Mouse (Mus musculus): ENCODE measurements around the gene Gpr183. TPM values are rescaled to one million over a fixed set of nuclear protein-coding genes. Genes with fewer than 3 reads are reported as not detected.
A peak's percentile ranks its signal among the peaks of the same experiment; 100 is the strongest.

Gpr183 gene
- polyA plus RNA-seq, 1 experiment from 2014 or later: 1.7 TPM

GRCm38 (mm10) chr14:121936356-121936755, 28.6 kb downstream of the Gpr183 start:
- no peak for ATAC-seq (ENCODE audit: low read depth)
- no peak overlapping the region for H3K9ac ChIP-seq (ENCODE audit: low read depth, low read length)
- no peaks in the 10 kb centered on the region for H3K27me3 ChIP-seq (ENCODE audit: control insufficient read depth, insufficient read depth, low read depth, low read length)
- no peaks in the 10 kb centered on the region for H3K9me3 ChIP-seq (replicated peaks; ENCODE audit: control insufficient read depth, low read length)
- H3K4me3 ChIP-seq (ENCODE audit: low read depth, low read length): no peak overlapping the region
- 69% methylated on average over 4 of the region's 4 CpGs for WGBS (ENCODE audit: insufficient replicate concordance)
- no peak overlapping the region for H3K27ac ChIP-seq (ENCODE audit: low read length)
- no peak overlapping the region for H3K4me2 ChIP-seq (ENCODE audit: low read depth, low read length)
- H3K36me3 ChIP-seq (ENCODE audit: control insufficient read depth, insufficient read depth): no peaks in the 10 kb centered on the region; the same call in 1 of the 2 replicates
- H3K4me1 ChIP-seq (ENCODE audit: control insufficient read depth, low read depth, low read length): no peaks in the 10 kb centered on the region; the same call in 1 of the 2 replicates

DNA sequence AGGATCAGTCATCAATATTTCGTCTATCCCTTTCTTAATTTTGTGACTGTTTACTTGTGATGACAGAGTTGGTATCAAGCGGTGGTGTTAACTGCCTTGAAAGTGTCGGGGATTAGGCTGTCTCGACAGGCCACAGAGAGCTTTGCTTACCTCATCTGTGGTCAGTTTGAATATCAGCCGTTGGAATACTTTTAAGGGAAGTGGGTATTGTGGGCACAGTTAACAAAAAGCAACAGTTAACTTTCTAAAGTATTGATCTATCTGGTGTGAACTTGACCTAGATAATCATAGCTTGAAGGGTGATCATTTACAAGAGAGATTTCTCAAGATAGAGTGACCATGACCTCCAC, 30.4 kb downstream of the Gpr183 start:
- peaks cover 1% of the 10 kb centered on the region for H3K4me1 ChIP-seq (ENCODE audit: control insufficient read depth, low read depth, low read length)
- WGBS (ENCODE audit: insufficient replicate concordance): 36% methylated on average over 5 of the region's 5 CpGs
- ATAC-seq (ENCODE audit: low read depth): no peak
- H3K9me3 ChIP-seq (replicated peaks; ENCODE audit: control insufficient read depth, low read length): no peaks in the 10 kb centered on the region
- H3K36me3 ChIP-seq (ENCODE audit: control insufficient read depth, insufficient read depth): no peaks in the 10 kb centered on the region; the same call in 1 of the 2 replicates
- H3K4me2 ChIP-seq (ENCODE audit: low read depth, low read length): no peak overlapping the region
- H3K27ac ChIP-seq (ENCODE audit: low read length): no peak overlapping the region
- no peaks in the 10 kb centered on the region for H3K27me3 ChIP-seq (ENCODE audit: control insufficient read depth, insufficient read depth, low read depth, low read length)
- H3K4me3 ChIP-seq (ENCODE audit: low read depth, low read length): no peak overlapping the region
- H3K9ac ChIP-seq (ENCODE audit: low read depth, low read length): no peak overlapping the region

DNA sequence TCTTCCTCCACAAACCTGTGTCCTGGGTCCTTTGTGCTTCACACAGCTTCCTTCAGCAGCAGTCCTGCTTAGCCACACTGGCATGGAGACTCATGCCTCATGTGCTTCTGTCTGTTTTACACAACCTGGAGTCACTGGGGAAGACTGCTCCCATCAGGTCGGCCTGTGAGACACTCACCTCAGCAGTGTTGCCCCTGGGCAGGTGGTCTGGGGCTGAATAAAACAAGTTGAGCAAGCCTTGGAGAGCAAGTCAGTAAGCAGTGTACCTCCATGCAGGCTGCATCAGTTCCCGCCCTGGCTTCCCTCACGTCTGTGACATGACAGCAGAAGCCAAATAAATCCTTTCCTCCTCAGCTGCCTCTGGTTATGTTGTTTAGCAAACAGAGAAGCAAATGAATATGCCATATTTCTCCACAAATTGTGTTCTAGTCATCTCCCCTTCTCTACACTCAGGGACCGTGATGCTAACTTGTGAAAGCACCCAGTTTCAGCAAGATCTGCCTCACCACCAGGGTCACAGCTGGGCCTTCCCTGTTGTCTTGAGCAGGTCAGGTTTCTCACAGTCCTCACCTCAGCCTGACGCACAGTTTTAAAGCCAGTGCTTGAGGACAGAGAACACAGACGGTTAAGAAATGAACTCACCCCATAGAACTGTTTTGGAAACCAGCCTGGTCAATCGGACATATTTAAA, 30.9 kb downstream of the Gpr183 start:
- Histone ChIP-seq H3K4me1 (ENCODE audit: control insufficient read depth, low read depth, low read length) (peaks cover 7% of the 10 kb centered on the region), H3K4me3 (ENCODE audit: low read depth, low read length) (no peak overlapping the region), H3K27ac (ENCODE audit: low read length) (no peak overlapping the region), H3K9me3 (replicated peaks; ENCODE audit: control insufficient read depth, low read length) (no peaks in the 10 kb centered on the region), H3K9ac (ENCODE audit: low read depth, low read length) (no peak overlapping the region), H3K27me3 (ENCODE audit: control insufficient read depth, insufficient read depth, low read depth, low read length) (no peaks in the 10 kb centered on the region), H3K4me2 (ENCODE audit: low read depth, low read length) (no peak overlapping the region), H3K36me3 (ENCODE audit: control insufficient read depth, insufficient read depth) (no peaks in the 10 kb centered on the region; the same call in 1 of the 2 replicates)
- 69% methylated on average over 7 of the region's 7 CpGs for WGBS (ENCODE audit: insufficient replicate concordance)
- no peak for ATAC-seq (ENCODE audit: low read depth)

DNA sequence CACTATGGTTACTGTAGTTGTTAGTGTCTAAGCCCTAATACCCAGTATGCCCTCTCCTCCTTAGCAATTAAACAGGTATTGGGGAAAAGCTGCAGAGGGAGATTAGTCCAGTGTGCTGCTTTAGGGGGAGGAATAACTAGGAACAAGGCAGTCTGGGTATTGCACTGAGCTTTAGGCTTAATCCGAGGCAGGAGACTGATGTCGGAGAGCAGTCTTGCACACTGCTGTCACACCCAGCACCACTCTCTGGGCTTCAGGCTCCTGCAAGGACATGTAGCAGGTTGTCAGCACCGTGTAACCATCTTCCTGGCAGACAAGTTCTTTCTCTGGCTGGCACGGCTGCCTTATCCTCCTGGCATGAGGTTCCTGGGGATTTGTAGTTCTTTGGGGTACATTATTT, 32.8 kb downstream of the Gpr183 start:
- Histone ChIP-seq H3K27me3 (ENCODE audit: control insufficient read depth, insufficient read depth, low read depth, low read length) (no peaks in the 10 kb centered on the region), H3K36me3 (ENCODE audit: control insufficient read depth, insufficient read depth) (no peaks in the 10 kb centered on the region; the same call in 1 of the 2 replicates), H3K4me2 (ENCODE audit: low read depth, low read length) (no peak overlapping the region), H3K9ac (ENCODE audit: low read depth, low read length) (no peak overlapping the region), H3K27ac (ENCODE audit: low read length) (no peak overlapping the region), H3K4me1 (ENCODE audit: control insufficient read depth, low read depth, low read length) (peaks cover 13% of the 10 kb centered on the region), H3K4me3 (ENCODE audit: low read depth, low read length) (no peak overlapping the region), H3K9me3 (replicated peaks; ENCODE audit: control insufficient read depth, low read length) (no peaks in the 10 kb centered on the region)
- WGBS (ENCODE audit: insufficient replicate concordance): 77% methylated on average over 4 of the region's 4 CpGs
- ATAC-seq (ENCODE audit: low read depth): no peak

GRCm38 (mm10) chr14:121931594-121931993, 33.4 kb downstream of the Gpr183 start:
- H3K9me3 ChIP-seq (replicated peaks; ENCODE audit: control insufficient read depth, low read length): no peaks in the 10 kb centered on the region
- H3K4me1 ChIP-seq (ENCODE audit: control insufficient read depth, low read depth, low read length): peaks cover 13% of the 10 kb centered on the region
- ATAC-seq (ENCODE audit: low read depth): no peak
- no peak overlapping the region for H3K9ac ChIP-seq (ENCODE audit: low read depth, low read length)
- H3K36me3 ChIP-seq (ENCODE audit: control insufficient read depth, insufficient read depth): no peaks in the 10 kb centered on the region; the same call in 1 of the 2 replicates
- no peak overlapping the region for H3K4me3 ChIP-seq (ENCODE audit: low read depth, low read length)
- H3K4me2 ChIP-seq (ENCODE audit: low read depth, low read length): no peak overlapping the region
- no peak overlapping the region for H3K27ac ChIP-seq (ENCODE audit: low read length)
- WGBS (ENCODE audit: insufficient replicate concordance): 91% methylated on average over 3 of the region's 3 CpGs
- no peaks in the 10 kb centered on the region for H3K27me3 ChIP-seq (ENCODE audit: control insufficient read depth, insufficient read depth, low read depth, low read length)

GRCm38 (mm10) chr14:121930731-121931383, 34.1 kb downstream of the Gpr183 start:
- H3K4me3 ChIP-seq (ENCODE audit: low read depth, low read length): no peak overlapping the region
- H3K9me3 ChIP-seq (replicated peaks; ENCODE audit: control insufficient read depth, low read length): no peaks in the 10 kb centered on the region
- H3K9ac ChIP-seq (ENCODE audit: low read depth, low read length): no peak overlapping the region
- no peak for ATAC-seq (ENCODE audit: low read depth)
- 63% methylated on average over 7 of the region's 7 CpGs for WGBS (ENCODE audit: insufficient replicate concordance)
- no peaks in the 10 kb centered on the region; the same call in 1 of the 2 replicates for H3K36me3 ChIP-seq (ENCODE audit: control insufficient read depth, insufficient read depth)
- H3K4me2 ChIP-seq (ENCODE audit: low read depth, low read length): no peak overlapping the region
- no peak overlapping the region for H3K27ac ChIP-seq (ENCODE audit: low read length)
- no peaks in the 10 kb centered on the region for H3K27me3 ChIP-seq (ENCODE audit: control insufficient read depth, insufficient read depth, low read depth, low read length)
- H3K4me1 ChIP-seq (ENCODE audit: control insufficient read depth, low read depth, low read length): peaks cover 13% of the 10 kb centered on the region

DNA sequence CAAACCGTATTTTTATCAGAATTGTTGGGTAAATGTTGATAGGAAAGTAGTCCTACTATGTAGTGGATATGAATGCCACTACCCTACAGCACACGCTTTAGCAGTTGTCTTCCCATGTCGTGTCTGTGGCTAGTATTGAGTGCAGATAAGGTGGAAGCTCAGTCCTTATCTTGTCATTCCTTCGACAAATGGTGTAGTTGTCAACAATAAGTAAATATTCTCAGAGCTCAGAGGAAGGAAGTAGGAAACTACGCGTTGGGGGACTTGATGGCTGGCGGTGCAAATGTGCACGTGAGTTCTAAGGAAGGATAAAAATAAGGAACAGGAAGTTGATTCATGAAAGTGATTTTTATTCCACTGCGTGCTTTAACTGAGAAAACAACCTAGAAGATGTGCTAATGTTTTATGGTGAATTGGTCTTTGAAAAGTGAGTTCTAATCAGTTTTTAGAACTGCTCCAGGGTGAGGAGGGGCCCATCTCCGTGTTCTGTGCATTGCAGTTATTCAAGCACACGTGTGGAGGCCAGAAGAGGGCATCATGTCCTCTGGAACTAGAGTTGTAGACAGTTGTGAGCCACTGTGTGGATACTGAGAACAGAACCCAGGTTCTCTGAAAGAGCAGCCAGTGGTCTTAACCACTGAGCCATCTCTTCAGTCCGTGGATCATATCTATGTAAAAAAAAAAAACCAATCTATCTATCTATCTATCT, 35.6 kb downstream of the Gpr183 start:
- H3K9ac ChIP-seq (ENCODE audit: low read depth, low read length): no peak overlapping the region
- ATAC-seq (ENCODE audit: low read depth): peak; percentile 88
- no peaks in the 10 kb centered on the region for H3K36me3 ChIP-seq (ENCODE audit: control insufficient read depth, insufficient read depth)
- 0 out of 2 replicates have a peak overlapping the region, but pooled peaks have one; percentile 6 for H3K4me3 ChIP-seq (ENCODE audit: low read depth, low read length)
- H3K9me3 ChIP-seq (replicated peaks; ENCODE audit: control insufficient read depth, low read length): no peaks in the 10 kb centered on the region
- 17% methylated on average over 12 of the region's 12 CpGs for whole genome bisulfite sequencing (ENCODE audit: insufficient replicate concordance)
- peak overlapping the region; percentile 76 for H3K27ac ChIP-seq (ENCODE audit: low read length)
- no peaks in the 10 kb centered on the region for H3K27me3 ChIP-seq (ENCODE audit: control insufficient read depth, insufficient read depth, low read depth, low read length)
- peaks cover 13% of the 10 kb centered on the region for H3K4me1 ChIP-seq (ENCODE audit: control insufficient read depth, low read depth, low read length)
- H3K4me2 ChIP-seq (ENCODE audit: low read depth, low read length): peak overlapping the region; percentile 47

DNA sequence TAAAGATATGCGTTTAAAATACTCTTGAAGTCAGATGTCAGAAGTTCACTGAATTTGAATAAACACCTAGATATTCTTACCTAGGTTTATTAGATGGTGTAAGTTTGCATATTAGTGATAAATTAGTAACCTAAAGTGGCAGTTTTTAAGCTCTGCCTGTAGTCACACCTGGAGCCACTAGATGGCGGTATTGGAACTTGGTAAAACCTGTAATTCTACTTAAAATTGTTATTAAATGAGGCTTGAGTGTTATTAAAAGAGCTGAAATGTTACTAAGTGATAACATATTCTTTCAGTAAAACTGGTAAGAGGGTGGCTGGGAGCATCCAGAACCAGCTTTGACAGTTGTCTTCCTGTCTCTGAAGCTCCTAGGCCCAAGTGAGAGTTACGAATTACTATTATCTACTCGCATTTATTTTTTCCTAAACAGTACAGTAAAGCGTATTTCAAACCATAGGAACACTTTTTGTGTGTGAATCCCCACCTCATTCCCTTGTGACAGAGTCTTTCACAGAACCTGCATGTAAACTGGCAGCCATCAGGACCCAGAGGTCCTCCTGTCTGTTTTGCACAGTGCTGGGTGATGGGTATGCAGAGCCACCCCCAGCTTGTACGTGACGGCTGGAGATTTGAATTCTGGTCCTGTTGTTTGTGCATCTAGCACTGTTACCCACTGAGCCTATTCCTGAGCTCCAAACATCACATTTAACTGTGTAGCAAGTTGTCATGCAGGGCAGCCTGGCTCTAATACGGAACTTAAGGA, 36.4 kb downstream of the Gpr183 start:
- H3K4me2 ChIP-seq (ENCODE audit: low read depth, low read length): peak overlapping the region; percentile 47
- no peak overlapping the region for H3K4me3 ChIP-seq (ENCODE audit: low read depth, low read length)
- H3K4me1 ChIP-seq (ENCODE audit: control insufficient read depth, low read depth, low read length): peaks cover 13% of the 10 kb centered on the region
- no peaks in the 10 kb centered on the region for H3K27me3 ChIP-seq (ENCODE audit: control insufficient read depth, insufficient read depth, low read depth, low read length)
- no peaks in the 10 kb centered on the region for H3K9me3 ChIP-seq (replicated peaks; ENCODE audit: control insufficient read depth, low read length)
- no peak overlapping the region for H3K9ac ChIP-seq (ENCODE audit: low read depth, low read length)
- H3K27ac ChIP-seq (ENCODE audit: low read length): peak overlapping the region; percentile 76
- WGBS (ENCODE audit: insufficient replicate concordance): 29% methylated on average over 8 of the region's 8 CpGs
- ATAC-seq (ENCODE audit: low read depth): peak; percentile 43
- H3K36me3 ChIP-seq (ENCODE audit: control insufficient read depth, insufficient read depth): no peaks in the 10 kb centered on the region

Measured in liver, embryonic 16.5 days (tissue).